In the genomic region with DNA sequence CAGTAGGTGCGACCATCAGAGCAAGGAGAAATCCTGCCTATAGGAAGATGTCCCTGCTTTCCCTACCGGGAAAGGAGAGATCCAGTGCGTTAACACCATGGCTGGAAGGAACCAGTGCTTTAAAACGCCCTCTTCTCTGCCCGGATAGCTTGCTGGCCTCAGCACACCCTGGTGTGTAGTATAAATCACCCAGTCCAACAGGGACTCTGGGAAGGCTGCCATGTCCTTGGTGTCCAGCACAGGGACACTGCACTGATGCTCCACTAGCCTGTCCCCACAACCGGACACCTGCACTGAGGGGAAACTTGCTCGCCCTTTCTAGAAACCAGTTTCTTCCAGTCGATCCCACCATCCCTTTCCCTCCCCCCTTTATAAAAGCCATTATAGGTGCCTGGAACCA, we compare ENCODE assay signal across 27 mouse cellular contexts. TPM values are rescaled to one million over a fixed set of nuclear protein-coding genes. Genes with fewer than 3 reads are reported as not detected.
DNase-seq lines count a peak whose midpoint lies in the region; ATAC-seq and TF ChIP-seq lines count a peak whose summit lies in the region.
"Had no signal": no experiment of that assay in that cellular context is flagged by ENCODE, and none has a peak within 500 bp of the region (broad histone marks: within the 10 kb centered on the region; RNA-seq: fewer than 3 reads in every experiment).

No protein-coding gene starts in this region.

- no peak for ATAC-seq in heart, postnatal 0 days (ENCODE audit: insufficient read depth, low read depth)
- ATAC-seq: forebrain, postnatal 0 days; hindbrain, embryonic 16.5 days; intestine, embryonic 16.5 days; Patski had no signal

- H3K9ac ChIP-seq in heart, postnatal 0 days (replicated peaks; ENCODE audit: low read depth, low read length): no peak overlapping the region
- H3K9ac ChIP-seq: embryonic facial prominence, embryonic 12.5 days; forebrain, postnatal 0 days; liver, embryonic 15.5 days; lung, embryonic 15.5 days; neural tube, embryonic 12.5 days had no signal

- no peak for DNase-seq in heart, postnatal 0 days (ENCODE audit: low spot score)
- no peak for DNase-seq in heart, adult 8-10 months (ENCODE audit: low spot score)
- DNase-seq in adrenal gland, adult 2 months: peak; percentile 86
- peak; percentile 89 for DNase-seq in adrenal gland, postnatal 14 days
- peak; percentile 73 for DNase-seq in gastrocnemius, postnatal 25 days
- no peak for DNase-seq in left cerebral cortex, adult 9 months (ENCODE audit: low spot score in 2 of 2)
- DNase-seq in thymus, adult 18-20 months: no peak
- DNase-seq: B cell, adult 2 months; cerebellum, adult 11 months; cerebellum, postnatal 14 days; forebrain, postnatal 0 days; layer of hippocampus, postnatal 36 days; lung, postnatal 36 days; midbrain, embryonic 14.5 days; retina, postnatal 1 day; right cerebral cortex, postnatal 25 days; thymus, adult 2 months had no signal

- H3K4me2 ChIP-seq in heart, postnatal 0 days (ENCODE audit: low read depth, low read length): no peak overlapping the region
- H3K4me2 ChIP-seq: embryonic facial prominence, embryonic 12.5 days; liver, embryonic 15.5 days; lung, embryonic 15.5 days; neural tube, embryonic 12.5 days had no signal

- no peak for TF ChIP-seq EP300 in heart, postnatal 0 days (IDR thresholded peaks at IDR 0.05; ENCODE audit: low read depth)

- no peaks in the 10 kb centered on the region for H3K27me3 ChIP-seq in heart, postnatal 0 days (ENCODE audit: control insufficient read depth, insufficient read depth, low read length)
- H3K27me3 ChIP-seq: CH12.LX; embryonic facial prominence, embryonic 12.5 days; lung, embryonic 15.5 days; neural tube, embryonic 12.5 days; Patski had no signal

- no peaks in the 10 kb centered on the region for H3K9me3 ChIP-seq in heart, postnatal 0 days (replicated peaks; ENCODE audit: control insufficient read depth, low read length)
- H3K9me3 ChIP-seq: embryonic facial prominence, embryonic 12.5 days; G1E; hindbrain, embryonic 10.5 days; liver, embryonic 15.5 days; lung, embryonic 15.5 days; neural tube, embryonic 12.5 days had no signal

- H3K27ac ChIP-seq in heart, postnatal 0 days (ENCODE audit: low read depth): peak overlapping the region; percentile 52; the same call in 1 of the 2 replicates
- H3K27ac ChIP-seq: embryonic facial prominence, embryonic 12.5 days; hindbrain, embryonic 10.5 days; liver, embryonic 15.5 days; lung, embryonic 15.5 days; neural tube, embryonic 12.5 days had no signal

- peaks cover 59% of the 10 kb centered on the region for H3K4me1 ChIP-seq in heart, postnatal 0 days (ENCODE audit: control insufficient read depth, insufficient read depth)

- H3K36me3 ChIP-seq in heart, postnatal 0 days (replicated peaks; ENCODE audit: control insufficient read depth, insufficient read depth, low read length): no peaks in the 10 kb centered on the region
- H3K36me3 ChIP-seq: embryonic facial prominence, embryonic 12.5 days; G1E; liver, embryonic 15.5 days; lung, embryonic 15.5 days; neural tube, embryonic 12.5 days had no signal

- no peak for TF ChIP-seq CTCF in heart, postnatal 0 days (IDR thresholded peaks at IDR 0.05; ENCODE audit: low read depth)

- 63% methylated on average over 8 of the region's 8 CpGs for WGBS in heart, postnatal 0 days

- H3K4me3 ChIP-seq in heart, postnatal 0 days (ENCODE audit: low read depth, low read length): no peak overlapping the region
- H3K4me3 ChIP-seq: embryonic facial prominence, embryonic 12.5 days; hindbrain, embryonic 10.5 days; liver, embryonic 15.5 days; lung, embryonic 15.5 days; neural tube, embryonic 12.5 days had no signal

RNA-seq across cellular contexts. Expression of a gene that starts 28.0 kb away (rescaled TPM):
- total RNA-seq in heart, postnatal 0 days (2014; rRNA removed; ENCODE audit: low replicate concordance): 45.0 and 47.2 TPM in 2 replicates
- 2.9 and 3.4 TPM in 2 replicates for polyA plus RNA-seq in heart, postnatal 0 days (2015; fragmentation: Nextera tagmentation; extraction: Ambion mirVana)
- 10 to 100 TPM; 40.6 to 54.7 (median 46.2) TPM for total RNA-seq in heart, adult 8-10 months (2022)
- total RNA-seq in adrenal gland, adult 2 months (2021): 10 to 100 TPM; 68.2 to 90.0 TPM
- polyA plus RNA-seq in adrenal gland, adult 2 months (2012; rRNA removed): 33.1 and 61.0 TPM in 2 replicates
- 107 and 136 TPM in 2 replicates for total RNA-seq in adrenal gland, postnatal 14 days (2021)
- 10 to 100 TPM; 37.8 to 46.3 TPM for total RNA-seq in gastrocnemius, postnatal 25 days (2021)
- polyA plus RNA-seq: G1E had no signal

Comparison
In these comparisons a context has a peak if more than half of its experiments do, and no peak if none do; other contexts are left out.
1. DNase-seq: peak in adrenal gland, adult 2 months (single experiment), adrenal gland, postnatal 14 days (single experiment) and gastrocnemius, postnatal 25 days (single experiment); none in heart, postnatal 0 days (single experiment), heart, adult 8-10 months (single experiment), left cerebral cortex, adult 9 months (0 of 2) and thymus, adult 18-20 months (0 of 2).